Mouse (Mus musculus) intestine, postnatal 0 days (tissue): ENCODE results near the gene Ddx60. TPM values are rescaled to one million over a fixed set of nuclear protein-coding genes. Genes with fewer than 3 reads are reported as not detected.

Experiments used
- ATAC-seq: fragments of 200-750 bp; cut with Nextera tagmentation; 2 replicates; pipeline ENCODE4 v1.8.0; 2017; ENCODE audit warnings: mild to moderate bottlenecking, moderate TSS enrichment, moderate library complexity
- H3K27ac ChIP-seq: fragments of 300-500 bp; sonication (generic); 2 replicates; pipeline ENCODE4 v1.5.1; 2014; ENCODE audit warnings: mild to moderate bottlenecking, low read depth, low read length, moderate library complexity
- H3K27me3 ChIP-seq: fragments of 300-500 bp; sonication (generic); replicated peaks from 2 replicates; pipeline ENCODE4 v1.6.1; 2014; ENCODE audit warnings: low read length, mixed read lengths; ENCODE audit not compliant: control insufficient read depth, insufficient read depth
- H3K36me3 ChIP-seq: fragments of 300-500 bp; sonication (generic); 2 replicates; pipeline ENCODE4 v1.6.1; 2014; ENCODE audit warnings: mild to moderate bottlenecking, moderate library complexity; ENCODE audit not compliant: control insufficient read depth, insufficient read depth
- H3K4me1 ChIP-seq: fragments of 300-500 bp; sonication (generic); replicated peaks from 2 replicates; pipeline ENCODE4 v1.6.1; 2014; ENCODE audit warnings: antibody characterized with exemption, low read length, mixed read lengths; ENCODE audit not compliant: control insufficient read depth, insufficient read depth
- H3K4me2 ChIP-seq: fragments of 300-500 bp; sonication (generic); replicated peaks from 2 replicates; pipeline ENCODE4 v1.6.1; 2014; ENCODE audit warnings: low read depth, mild to moderate bottlenecking, moderate library complexity
- H3K4me3 ChIP-seq: fragments of 300-500 bp; sonication (generic); 2 replicates; pipeline ENCODE4 v1.5.1; 2014; ENCODE audit warnings: low read depth, low read length
- H3K9ac ChIP-seq: fragments of 300-500 bp; sonication (generic); 2 replicates; pipeline ENCODE4 v1.6.1; 2014; ENCODE audit warnings: mild to moderate bottlenecking, low read depth, low read length
- H3K9me3 ChIP-seq: fragments of 300-500 bp; sonication (generic); 2 replicates; pipeline ENCODE4 v1.6.1; 2016; ENCODE audit warnings: mixed run types; ENCODE audit not compliant: control insufficient read depth
- CTCF ChIP-seq: sonication (generic); IDR thresholded peaks from 2 replicates; pipeline ENCODE4 v1.5.1; 2016; ENCODE audit warnings: low read depth, mild to moderate bottlenecking, control low read depth, antibody characterized with exemption, moderate library complexity
- WGBS: fragments of 180-500 bp; shearing (Covaris S2); extraction: QIAGEN DNeasy Blood & Tissue Kit; methylation state at CpG from one replicate; pipeline ENCODE4 v1.1.7; 2014; 5-methylcytosine and 5-hydroxymethylcytosine counted together
- polyA plus RNA-seq: library from polyadenylated mRNA; unstranded; fragments of >200 nt; fragmentation: Nextera tagmentation; extraction: Ambion mirVana; gene quantifications from 2 replicates; pipeline ENCODE4 v1.2.1, GENCODE M21; 2015

The Ddx60 gene
- polyA plus RNA-seq: 44.8 and 47.9 TPM in 2 replicates

DNA sequence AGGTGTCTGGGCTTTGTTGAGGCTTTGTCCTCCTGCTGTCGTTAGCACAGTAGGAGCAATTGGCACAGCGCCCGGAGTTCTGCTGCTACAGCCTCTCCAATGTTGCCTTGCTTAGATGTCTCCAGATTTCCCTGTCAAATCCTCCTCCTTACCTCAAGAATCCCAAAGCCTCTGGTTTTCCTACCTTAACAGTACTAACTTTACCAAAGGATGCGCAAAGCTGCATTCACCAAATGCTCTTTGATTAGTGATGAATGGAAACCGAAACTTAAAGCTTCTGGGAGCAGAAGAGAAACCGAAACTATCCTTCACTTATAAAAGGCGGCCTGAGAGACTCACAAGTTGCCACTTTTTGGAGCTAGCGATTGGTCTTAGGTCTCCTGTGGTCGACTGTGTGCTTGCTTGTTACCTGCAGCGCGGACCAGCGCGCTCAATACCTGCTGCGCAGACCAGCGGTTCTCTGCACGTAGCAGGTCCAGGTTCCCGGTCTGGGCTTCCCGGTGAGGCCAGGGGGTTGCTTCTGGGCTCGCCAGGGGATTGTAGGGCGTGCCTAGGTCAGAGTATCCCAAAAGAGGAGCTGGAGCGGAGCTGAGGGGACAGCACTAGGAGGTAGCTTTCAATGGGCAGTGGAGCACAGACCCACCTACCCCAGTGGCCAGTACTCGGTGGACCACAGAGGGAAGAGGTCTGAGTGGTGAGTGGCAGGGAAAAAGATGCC lies at the start of gene Ddx60:
Ddx60 (plus strand) TSS at position 311 of the 718 bp plus-strand sequence.
- no peak for TF ChIP-seq CTCF
- Histone ChIP-seq H3K9me3 (no peaks in the 10 kb centered on the region), H3K27me3 (no peaks in the 10 kb centered on the region), H3K4me1 (no peaks in the 10 kb centered on the region), H3K4me2 (peak within 1 kb of the TSS; percentile 79), H3K4me3 (peak within 1 kb of the TSS; percentile 68), H3K9ac (peak within 1 kb of the TSS; percentile 70), H3K36me3 (no peaks in the 10 kb centered on the region), H3K27ac (peak within 1 kb of the TSS; percentile 67)
- peak; percentile 70 for ATAC-seq
- 7% methylated on average over 22 of the region's 22 CpGs for WGBS

GRCm38 (mm10) chr8:61894062-61894461 lies 33.8 kb upstream of the Ddx60 start:
- H3K36me3 ChIP-seq: no peaks in the 10 kb centered on the region
- H3K4me2 ChIP-seq: no peak overlapping the region
- TF ChIP-seq CTCF: peak; percentile 78
- H3K27me3 ChIP-seq: no peaks in the 10 kb centered on the region
- no peak overlapping the region for H3K27ac ChIP-seq
- WGBS: 57% methylated on average over 2 of the region's 2 CpGs
- H3K9me3 ChIP-seq: no peaks in the 10 kb centered on the region
- ATAC-seq: no peak
- no peak overlapping the region for H3K9ac ChIP-seq
- H3K4me3 ChIP-seq: no peak overlapping the region
- no peaks in the 10 kb centered on the region for H3K4me1 ChIP-seq

- Histone ChIP-seq H3K4me3 (no peak overlapping the region), H3K9me3 (no peaks in the 10 kb centered on the region), H3K36me3 (no peaks in the 10 kb centered on the region), H3K9ac (no peak overlapping the region), H3K4me1 (no peaks in the 10 kb centered on the region), H3K27me3 (no peaks in the 10 kb centered on the region), H3K4me2 (no peak overlapping the region), H3K27ac (no peak overlapping the region)
- 88% methylated on average over 1 of the region's 1 CpGs for WGBS
- ATAC-seq: no peak
- no peak for TF ChIP-seq CTCF
Measured at GRCm38 (mm10) chr8:61896742-61897141, 31.1 kb upstream of the Ddx60 start.

DNA sequence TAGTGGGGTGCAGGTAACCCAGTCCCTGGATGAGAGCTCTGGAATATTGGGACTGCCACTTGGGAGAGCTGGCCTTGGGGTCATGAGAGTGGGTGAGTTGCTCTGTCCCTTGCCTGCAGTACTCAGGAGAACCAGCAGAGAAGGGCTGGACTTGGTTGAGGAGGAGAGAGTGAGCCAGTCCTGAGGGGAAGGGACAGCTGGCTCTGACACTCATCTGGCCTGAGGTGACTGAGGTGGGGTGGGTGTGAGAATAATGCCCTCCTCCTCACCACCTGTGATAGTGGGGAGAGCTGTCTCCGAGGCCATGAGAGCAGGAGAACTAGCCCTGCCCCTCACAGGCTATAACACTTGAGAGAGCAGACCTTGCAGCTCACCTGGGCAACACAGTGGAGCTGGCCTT lies 30.5 kb upstream of the Ddx60 start:
- ATAC-seq: no peak
- WGBS: 71% methylated on average over 1 of the region's 1 CpGs
- no peak for TF ChIP-seq CTCF
- H3K4me3 ChIP-seq: no peak overlapping the region
- no peaks in the 10 kb centered on the region for H3K4me1 ChIP-seq
- no peaks in the 10 kb centered on the region for H3K27me3 ChIP-seq
- no peak overlapping the region for H3K27ac ChIP-seq
- H3K9ac ChIP-seq: no peak overlapping the region
- H3K9me3 ChIP-seq: no peaks in the 10 kb centered on the region
- H3K36me3 ChIP-seq: no peaks in the 10 kb centered on the region
- no peak overlapping the region for H3K4me2 ChIP-seq

- H3K27me3 ChIP-seq: no peaks in the 10 kb centered on the region
- no peak overlapping the region for H3K4me3 ChIP-seq
- WGBS: 79% methylated on average over 6 of the region's 6 CpGs
- H3K4me2 ChIP-seq: no peak overlapping the region
- H3K27ac ChIP-seq: no peak overlapping the region
- H3K9me3 ChIP-seq: no peaks in the 10 kb centered on the region
- no peak for ATAC-seq
- no peak for TF ChIP-seq CTCF
- H3K4me1 ChIP-seq: no peaks in the 10 kb centered on the region
- H3K9ac ChIP-seq: no peak overlapping the region
- H3K36me3 ChIP-seq: no peaks in the 10 kb centered on the region
Measured at GRCm38 (mm10) chr8:61901028-61901717, 26.7 kb upstream of the Ddx60 start.

DNA sequence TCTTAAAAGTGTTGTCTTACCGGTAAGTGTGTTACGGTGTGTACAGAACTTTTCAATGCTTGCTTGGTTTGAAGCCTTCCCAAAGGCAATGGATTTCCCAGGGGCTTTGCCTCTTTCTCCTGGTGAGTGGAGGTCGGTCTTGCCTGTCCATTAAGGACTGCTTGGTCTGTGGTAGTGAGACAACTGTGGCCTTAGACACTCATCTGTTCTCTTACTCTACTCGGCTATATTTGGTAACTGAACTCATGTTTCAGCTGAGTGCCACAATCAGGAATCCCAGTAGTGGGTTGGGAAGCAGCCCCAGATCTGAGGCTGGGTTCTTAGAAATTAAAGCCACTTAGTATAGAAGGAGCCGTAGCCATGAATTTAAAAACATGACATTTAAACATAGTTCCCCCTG lies 25.4 kb upstream of the Ddx60 start, which contains the start of gene Palld:
Palld (minus strand) TSS at position 170 of the 400 bp plus-strand sequence.
- TF ChIP-seq CTCF: no peak
- H3K9ac ChIP-seq: no peak within 1 kb of the TSS
- H3K4me2 ChIP-seq: no peak within 1 kb of the TSS
- WGBS: 90% methylated on average over 5 of the region's 5 CpGs
- H3K4me3 ChIP-seq: no peak within 1 kb of the TSS
- no peak within 1 kb of the TSS for H3K27ac ChIP-seq
- H3K9me3 ChIP-seq: no peaks in the 10 kb centered on the region
- H3K4me1 ChIP-seq: no peaks in the 10 kb centered on the region
- ATAC-seq: no peak
- no peaks in the 10 kb centered on the region for H3K27me3 ChIP-seq
- no peaks in the 10 kb centered on the region for H3K36me3 ChIP-seq
